ENCODE assay signal across 13 mouse cellular contexts in the genomic region with DNA sequence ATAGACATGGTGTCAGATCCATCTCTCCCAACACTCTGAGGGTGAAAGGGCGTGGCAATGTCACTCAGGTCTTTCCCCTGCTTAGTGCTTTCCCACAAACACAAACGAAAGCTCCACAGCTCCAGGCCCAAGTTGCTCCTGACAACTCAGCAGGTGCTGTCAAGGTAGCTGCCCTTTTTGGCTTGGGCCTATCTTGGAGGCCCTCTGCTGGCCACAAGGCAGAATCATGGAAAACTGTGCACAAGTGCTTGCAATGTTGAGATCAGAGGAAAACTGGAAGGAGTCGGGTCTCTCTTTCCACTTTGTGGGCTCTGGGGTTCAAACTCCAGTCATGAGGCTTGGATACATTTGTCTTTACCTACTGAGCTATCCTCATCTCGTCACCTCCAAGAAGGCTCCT. TPM values are rescaled to one million over a fixed set of nuclear protein-coding genes. Genes with fewer than 3 reads are reported as not detected.
DNase-seq lines count a peak whose midpoint lies in the region; ATAC-seq and TF ChIP-seq lines count a peak whose summit lies in the region.
"Had no signal": no experiment of that assay in that cellular context is flagged by ENCODE, and none has a peak within 500 bp of the region (broad histone marks: within the 10 kb centered on the region; RNA-seq: fewer than 3 reads in every experiment).

No protein-coding gene starts in this region.

- H3K36me3 ChIP-seq in kidney, adult 2 months (ENCODE audit: control insufficient read depth, insufficient read depth, low read length), result no peaks in the 10 kb centered on the region
- peaks cover 39% of the 10 kb centered on the region for H3K36me3 ChIP-seq in kidney, embryonic 15.5 days
- H3K36me3 ChIP-seq in thymus, adult 2 months (ENCODE audit: control insufficient read depth, insufficient read depth, low read length), result peaks cover 6% of the 10 kb centered on the region

- WGBS in kidney, adult 2 months, result 81% methylated on average over 4 of the region's 4 CpGs
- WGBS in kidney, embryonic 15.5 days, result 79% methylated on average over 4 of the region's 4 CpGs
- 81% methylated on average over 4 of the region's 4 CpGs for WGBS in thymus, adult 2 months

- TF ChIP-seq POLR2A in kidney, adult 2 months (IDR thresholded peaks at IDR 0.05; ENCODE audit: low read depth, low read length), result no peak
- no peak for TF ChIP-seq POLR2A in thymus, adult 2 months (IDR thresholded peaks at IDR 0.05; ENCODE audit: control insufficient read depth, extremely low read depth, insufficient read depth, low read length, poor library complexity)

- no peaks in the 10 kb centered on the region for H3K4me1 ChIP-seq in kidney, adult 2 months (ENCODE audit: control insufficient read depth, insufficient read depth, low read length)
- H3K4me1 ChIP-seq in kidney, embryonic 15.5 days, result no peaks in the 10 kb centered on the region
- no peaks in the 10 kb centered on the region for H3K4me1 ChIP-seq in thymus, adult 2 months (replicated peaks; ENCODE audit: control insufficient read depth, insufficient read depth, low read length)

- no peak overlapping the region for H3K9ac ChIP-seq in kidney, embryonic 15.5 days

- DNase-seq in CD4-positive, CD25-positive, alpha-beta regulatory T cell, adult 2 months (ENCODE audit: low read depth, low spot score), result peak; percentile 7
- peak; percentile 17 for DNase-seq in kidney, adult 2 months
- no peak for DNase-seq in thymus, adult 2 months
- DNase-seq in thymus, adult 18-20 months, result no peak
- DNase-seq in thymus, postnatal 4 days, result peak; percentile 40
- DNase-seq in adrenal gland, adult 8-10 months, result no peak
- DNase-seq: kidney, postnatal 25 days had no signal

- no peak overlapping the region for H3K27ac ChIP-seq in kidney, adult 2 months (ENCODE audit: insufficient read depth, low read depth, low read length)
- H3K27ac ChIP-seq in kidney, embryonic 15.5 days, result no peak overlapping the region
- H3K27ac ChIP-seq in thymus, adult 2 months (ENCODE audit: control insufficient read depth, insufficient read depth, low read length), result no peak overlapping the region

- peak; percentile 47; the same call in 1 of the 2 replicates for TF ChIP-seq CTCF in kidney, adult 2 months (conservative IDR thresholded peaks at IDR 0.05; ENCODE audit: insufficient read depth, insufficient read length, low read depth, low read length)
- TF ChIP-seq CTCF in thymus, adult 2 months (IDR thresholded peaks at IDR 0.05; ENCODE audit: borderline replicate concordance, control insufficient read depth, extremely low read depth, insufficient read depth, low read length, poor library complexity), result peak; percentile 40; the same call in 1 of the 2 replicates

- ATAC-seq in CD4-positive, CD25-positive, alpha-beta regulatory T cell, adult 4 months, result no peak
- no peak for ATAC-seq in kidney, embryonic 15.5 days (replicated peaks; ENCODE audit: low FRiP score)

- H3K4me3 ChIP-seq in kidney, adult 2 months (ENCODE audit: insufficient read depth, low read depth, low read length), result no peak overlapping the region
- no peak overlapping the region for H3K4me3 ChIP-seq in kidney, embryonic 15.5 days (replicated peaks)
- H3K4me3 ChIP-seq in thymus, adult 2 months (ENCODE audit: control insufficient read depth, insufficient read depth, low read length), result no peak overlapping the region
- H3K4me3 ChIP-seq: megakaryocyte, embryonic 14.5 days had no signal

- no peaks in the 10 kb centered on the region for H3K9me3 ChIP-seq in kidney, embryonic 15.5 days (replicated peaks)
- H3K9me3 ChIP-seq: megakaryocyte, embryonic 14.5 days had no signal

- H3K27me3 ChIP-seq in kidney, adult 2 months (replicated peaks; ENCODE audit: control insufficient read depth, insufficient read depth, low read length), result no peaks in the 10 kb centered on the region
- H3K27me3 ChIP-seq in kidney, embryonic 15.5 days, result no peaks in the 10 kb centered on the region
- H3K27me3 ChIP-seq in thymus, adult 2 months (ENCODE audit: control insufficient read depth, insufficient read depth, low read length), result no peaks in the 10 kb centered on the region

- H3K4me2 ChIP-seq in kidney, embryonic 15.5 days, result no peak overlapping the region

RNA-seq across cellular contexts. Expression of a gene that starts 18.3 kb away (rescaled TPM):
- polyA plus RNA-seq in CD4-positive, CD25-positive, alpha-beta regulatory T cell, adult 4 months (2017; shearing (Covaris generic)), result 100 to 1,000 TPM in 1 of 2 experiments, 10 to 100 TPM in 1; 63.0 to 106 TPM
- polyA plus RNA-seq in kidney, adult 2 months (2012; rRNA removed), result 30.3 and 42.4 TPM in 2 replicates
- polyA plus RNA-seq in kidney, embryonic 15.5 days (2015; fragmentation: Nextera tagmentation; extraction: Ambion mirVana), result 76.9 and 82.1 TPM in 2 replicates
- 52.7 and 60.1 TPM in 2 replicates for polyA plus RNA-seq in thymus, adult 2 months (2012; rRNA removed)
- total RNA-seq in adrenal gland, adult 8-10 months (2022), result 10 to 100 TPM; 43.5 to 51.2 (median 47.0) TPM

RNA-seq across cellular contexts. Expression of a gene that starts 21.2 kb away (rescaled TPM):
- polyA plus RNA-seq in CD4-positive, CD25-positive, alpha-beta regulatory T cell, adult 4 months (2017; shearing (Covaris generic)), result under 1 TPM in 1 of 2 experiments, not detected in 1; 0.42 TPM
- polyA plus RNA-seq in kidney, adult 2 months (2012; rRNA removed), result not detected in 2 replicates
- 0.68 and 0.87 TPM in 2 replicates for polyA plus RNA-seq in kidney, embryonic 15.5 days (2015; fragmentation: Nextera tagmentation; extraction: Ambion mirVana)
- 0.08 TPM in 1 of 2 replicates, not detected in the other for polyA plus RNA-seq in thymus, adult 2 months (2012; rRNA removed)
- not detected for total RNA-seq in adrenal gland, adult 8-10 months (2022)
- total RNA-seq: gastrocnemius, adult 18-20 months; heart, postnatal 25 days; neutrophil, adult 5-6 weeks had no signal

Comparison
In these comparisons a context has a peak if more than half of its experiments do, and no peak if none do; other contexts are left out.
1. DNase-seq: peak in CD4-positive, CD25-positive, alpha-beta regulatory T cell, adult 2 months (single experiment), kidney, adult 2 months (single experiment) and thymus, postnatal 4 days (single experiment); none in thymus, adult 2 months (single experiment), thymus, adult 18-20 months (0 of 2) and adrenal gland, adult 8-10 months (single experiment).